Mouse (Mus musculus) ES-E14 (cell line): ENCODE data around the gene Slc15a4.

ENCODE experiments used
- HCFC1 ChIP-seq: IDR thresholded peaks from 2 replicates; pipeline ENCODE4 v1.6.1; 2012; ENCODE audit warnings: low read length, inconsistent platforms, borderline replicate concordance; ENCODE audit not compliant: insufficient read depth
- MAFK ChIP-seq: IDR thresholded peaks from 2 replicates; pipeline ENCODE4 v1.6.1; 2014; ENCODE audit warnings: mild to moderate bottlenecking, low read depth, low read length, inconsistent platforms; ENCODE audit not compliant: insufficient read depth
- ZC3H11A ChIP-seq: IDR thresholded peaks from 2 replicates; pipeline ENCODE4 v1.6.1; 2012; ENCODE audit warnings: low read depth, mild to moderate bottlenecking, inconsistent platforms, low read length, borderline replicate concordance
- ZNF384 ChIP-seq: IDR thresholded peaks from 2 replicates; pipeline ENCODE4 v1.6.1; 2012; ENCODE audit warnings: low read depth, low read length, inconsistent platforms

GRCm38 (mm10) chr5:127596862-127597261 is 35.8 kb downstream of the Slc15a4 start:
- no peak for TF ChIP-seq HCFC1
- no peak for TF ChIP-seq ZC3H11A
- TF ChIP-seq MAFK, result no peak
- TF ChIP-seq ZNF384, result no peak
